Mouse (Mus musculus) liver, embryonic 16.5 days (tissue): ENCODE data around the gene Abcc4. TPM values are rescaled to one million over a fixed set of nuclear protein-coding genes. Genes with fewer than 3 reads are reported as not detected.

Source experiments
- ATAC-seq: fragments of 200-750 bp; cut with Nextera tagmentation; 2 replicates; pipeline ENCODE4 v1.8.0; 2017; ENCODE audit warnings: low read depth, mild to moderate bottlenecking, moderate number of reproducible peaks, moderate library complexity
- H3K27ac ChIP-seq: fragments of 300-500 bp; sonication (generic); 2 replicates; pipeline ENCODE4 v1.5.1; 2014; ENCODE audit warnings: mild to moderate bottlenecking, low read length
- H3K27me3 ChIP-seq: fragments of 300-500 bp; sonication (generic); 2 replicates; pipeline ENCODE4 v1.6.1; 2014; ENCODE audit warnings: low read depth, low read length, mixed read lengths; ENCODE audit not compliant: control insufficient read depth, insufficient read depth
- H3K36me3 ChIP-seq: fragments of 300-500 bp; sonication (generic); 2 replicates; pipeline ENCODE4 v1.6.1; 2014; ENCODE audit warnings: mild to moderate bottlenecking; ENCODE audit not compliant: control insufficient read depth, insufficient read depth
- H3K4me1 ChIP-seq: fragments of 300-500 bp; sonication (generic); 2 replicates; pipeline ENCODE4 v1.6.1; 2014; ENCODE audit warnings: low read depth, low read length, mixed read lengths; ENCODE audit not compliant: control insufficient read depth
- H3K4me2 ChIP-seq: fragments of 300-500 bp; sonication (generic); 2 replicates; pipeline ENCODE4 v1.6.1; 2014; ENCODE audit warnings: low read depth, low read length, mixed read lengths
- H3K4me3 ChIP-seq: fragments of 300-500 bp; sonication (generic); 2 replicates; pipeline ENCODE4 v1.5.1; 2014; ENCODE audit warnings: low read depth, mild to moderate bottlenecking, low read length
- H3K9ac ChIP-seq: fragments of 300-500 bp; sonication (generic); 2 replicates; pipeline ENCODE4 v1.6.1; 2014; ENCODE audit warnings: low read depth, low read length
- H3K9me3 ChIP-seq: fragments of 300-500 bp; sonication (generic); replicated peaks from 2 replicates; pipeline ENCODE4 v1.6.1; 2016; ENCODE audit warnings: low read length; ENCODE audit not compliant: control insufficient read depth
- WGBS: fragments of 180-500 bp; shearing (Covaris S2); extraction: QIAGEN DNeasy Blood & Tissue Kit; methylation state at CpG from one replicate; pipeline ENCODE4 v1.1.7; 2014; ENCODE audit not compliant: insufficient replicate concordance; 5-methylcytosine and 5-hydroxymethylcytosine counted together
- polyA plus RNA-seq: library from polyadenylated mRNA; unstranded; fragments of >200 nt; fragmentation: Nextera tagmentation; extraction: Ambion mirVana; gene quantifications from 2 replicates; pipeline ENCODE4 v1.2.1, GENCODE M21; 2015

Gene Abcc4
- polyA plus RNA-seq, 1 experiment from 2014 or later = 2.3 TPM

- Histone ChIP-seq H3K27ac (no peak overlapping the region), H3K9ac (no peak overlapping the region), H3K27me3 (no peaks in the 10 kb centered on the region), H3K4me1 (peaks cover 3% of the 10 kb centered on the region; the same call in 1 of the 2 replicates), H3K9me3 (no peaks in the 10 kb centered on the region), H3K4me3 (no peak overlapping the region), H3K36me3 (no peaks in the 10 kb centered on the region), H3K4me2 (no peak overlapping the region)
- ATAC-seq = no peak
- 76% methylated on average over 6 of the region's 6 CpGs for WGBS
Measured at GRCm38 (mm10) chr14:118691910-118692309, 14.1 kb downstream of the Abcc4 start.

- no peaks in the 10 kb centered on the region for H3K36me3 ChIP-seq
- peaks cover 3% of the 10 kb centered on the region; the same call in 1 of the 2 replicates for H3K4me1 ChIP-seq
- no peaks in the 10 kb centered on the region for H3K9me3 ChIP-seq
- no peak overlapping the region for H3K4me2 ChIP-seq
- no peak overlapping the region for H3K9ac ChIP-seq
- ATAC-seq = no peak
- WGBS = 75% methylated on average over 5 of the region's 5 CpGs
- no peak overlapping the region for H3K27ac ChIP-seq
- no peak overlapping the region for H3K4me3 ChIP-seq
- H3K27me3 ChIP-seq = no peaks in the 10 kb centered on the region
Measured at GRCm38 (mm10) chr14:118691404-118691803, 14.6 kb downstream of the Abcc4 start.

GRCm38 (mm10) chr14:118690921-118691320 lies 15.1 kb downstream of the Abcc4 start:
- Histone ChIP-seq H3K4me3 (no peak overlapping the region), H3K9ac (no peak overlapping the region), H3K9me3 (no peaks in the 10 kb centered on the region), H3K27me3 (no peaks in the 10 kb centered on the region), H3K27ac (no peak overlapping the region), H3K4me1 (peaks cover 3% of the 10 kb centered on the region; the same call in 1 of the 2 replicates), H3K36me3 (no peaks in the 10 kb centered on the region), H3K4me2 (no peak overlapping the region)
- ATAC-seq = peak; percentile 31; the same call in 1 of the 2 replicates
- WGBS = 33% methylated on average over 8 of the region's 8 CpGs

- Histone ChIP-seq H3K27ac (no peak overlapping the region), H3K4me2 (no peak overlapping the region), H3K4me1 (peaks cover 3% of the 10 kb centered on the region; the same call in 1 of the 2 replicates), H3K36me3 (no peaks in the 10 kb centered on the region), H3K9ac (no peak overlapping the region), H3K4me3 (no peak overlapping the region), H3K9me3 (no peaks in the 10 kb centered on the region), H3K27me3 (no peaks in the 10 kb centered on the region)
- WGBS = 55% methylated on average over 10 of the region's 10 CpGs
- ATAC-seq = no peak
Measured at GRCm38 (mm10) chr14:118690336-118690735, 15.7 kb downstream of the Abcc4 start.

- ATAC-seq = 0 out of 2 replicates have a peak, but pooled peaks have one; percentile 27
- 83% methylated on average over 5 of the region's 5 CpGs for WGBS
- Histone ChIP-seq H3K36me3 (no peaks in the 10 kb centered on the region), H3K27me3 (no peaks in the 10 kb centered on the region), H3K4me3 (no peak overlapping the region), H3K27ac (no peak overlapping the region), H3K4me2 (no peak overlapping the region), H3K9ac (no peak overlapping the region), H3K9me3 (no peaks in the 10 kb centered on the region), H3K4me1 (peaks cover under 1% of the 10 kb centered on the region; the same call in 1 of the 2 replicates)
Measured at GRCm38 (mm10) chr14:118688643-118689042, 17.4 kb downstream of the Abcc4 start.

- H3K36me3 ChIP-seq = no peaks in the 10 kb centered on the region
- H3K4me3 ChIP-seq = no peak overlapping the region
- WGBS = 67% methylated on average over 5 of the region's 5 CpGs
- no peak for ATAC-seq
- no peaks in the 10 kb centered on the region; the same call in 1 of the 2 replicates for H3K4me1 ChIP-seq
- no peaks in the 10 kb centered on the region for H3K9me3 ChIP-seq
- no peak overlapping the region for H3K27ac ChIP-seq
- no peaks in the 10 kb centered on the region for H3K27me3 ChIP-seq
- H3K9ac ChIP-seq = no peak overlapping the region
- H3K4me2 ChIP-seq = no peak overlapping the region
Measured at GRCm38 (mm10) chr14:118686861-118687260, 19.2 kb downstream of the Abcc4 start.

- 72% methylated on average over 6 of the region's 6 CpGs for WGBS
Measured at GRCm38 (mm10) chr14:118685572-118685971, 20.4 kb downstream of the Abcc4 start.

GRCm38 (mm10) chr14:118682339-118683034 lies 23.5 kb downstream of the Abcc4 start:
- Histone ChIP-seq H3K4me3 (no peak overlapping the region), H3K9ac (no peak overlapping the region), H3K4me1 (no peaks in the 10 kb centered on the region), H3K4me2 (no peak overlapping the region), H3K9me3 (no peaks in the 10 kb centered on the region), H3K27ac (no peak overlapping the region), H3K36me3 (no peaks in the 10 kb centered on the region), H3K27me3 (no peaks in the 10 kb centered on the region)
- peak; percentile 46 for ATAC-seq
- 57% methylated on average over 10 of the region's 10 CpGs for WGBS

More at GRCm38 (mm10) chr14:118685572-118685971, 20.4 kb downstream of the Abcc4 start:
- Histone ChIP-seq H3K36me3 (no peaks in the 10 kb centered on the region), H3K4me3 (no peak overlapping the region), H3K27ac (no peak overlapping the region; the same call in 1 of the 2 replicates), H3K4me2 (no peak overlapping the region), H3K9ac (no peak overlapping the region), H3K27me3 (no peaks in the 10 kb centered on the region), H3K9me3 (no peaks in the 10 kb centered on the region), H3K4me1 (no peaks in the 10 kb centered on the region; the same call in 1 of the 2 replicates)
- ATAC-seq = no peak

- Histone ChIP-seq H3K4me1 (no peaks in the 10 kb centered on the region), H3K4me2 (no peak overlapping the region)
Measured at GRCm38 (mm10) chr14:118681087-118681486, 24.9 kb downstream of the Abcc4 start.

More at GRCm38 (mm10) chr14:118681087-118681486, 24.9 kb downstream of the Abcc4 start:
- 36% methylated on average over 8 of the region's 8 CpGs for WGBS
- ATAC-seq = no peak
- Histone ChIP-seq H3K4me3 (no peak overlapping the region), H3K27ac (no peak overlapping the region), H3K9ac (no peak overlapping the region), H3K36me3 (no peaks in the 10 kb centered on the region), H3K27me3 (no peaks in the 10 kb centered on the region), H3K9me3 (no peaks in the 10 kb centered on the region)
